9 mouse cellular contexts compared by ENCODE assay signal in the genomic region with DNA sequence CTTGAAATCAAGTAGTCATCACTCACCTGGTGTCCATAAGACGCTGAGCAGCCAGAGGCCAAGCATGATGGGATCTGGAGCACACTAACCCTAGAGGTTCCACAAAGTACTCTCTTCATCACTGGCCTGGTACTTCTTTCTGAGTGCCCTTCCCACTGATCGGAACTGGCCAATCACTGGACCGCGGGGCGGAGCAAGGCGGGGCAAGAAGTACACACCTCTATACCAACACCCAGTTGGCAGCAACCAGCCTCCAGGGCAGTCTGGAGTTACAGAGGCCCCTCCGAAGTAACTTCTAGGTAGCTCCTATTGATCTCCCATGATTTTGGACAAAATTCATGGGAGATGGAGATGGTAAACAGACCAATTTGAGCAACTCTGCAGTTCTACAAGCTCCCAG. TPM values are rescaled to one million over a fixed set of nuclear protein-coding genes. Genes with fewer than 3 reads are reported as not detected.
DNase-seq lines count a peak whose midpoint lies in the region; ATAC-seq and TF ChIP-seq lines count a peak whose summit lies in the region.
"Had no signal": no experiment of that assay in that cellular context is flagged by ENCODE, and none has a peak within 500 bp of the region (broad histone marks: within the 10 kb centered on the region; RNA-seq: fewer than 3 reads in every experiment).

A gene (minus strand): TSS at position 157 of the 400 bp plus-strand sequence.

- TF ChIP-seq CTCF in bone marrow macrophage, adult 2 months (IDR thresholded peaks at IDR 0.05; ENCODE audit: low read depth, low read length) = no peak

- H3K4me2 ChIP-seq in hindbrain, embryonic 14.5 days (replicated peaks) = no peak within 1 kb of the TSS
- H3K4me2 ChIP-seq in neural tube, embryonic 15.5 days = no peak within 1 kb of the TSS
- H3K4me2 ChIP-seq: heart, embryonic 15.5 days had no signal

- 31% methylated on average over 7 of the region's 7 CpGs for WGBS in hindbrain, embryonic 14.5 days
- WGBS in neural tube, embryonic 15.5 days = 30% methylated on average over 7 of the region's 7 CpGs

- peak; percentile 85 for ATAC-seq in megakaryocyte-erythroid progenitor cell, adult 5-6 weeks (replicated peaks; ENCODE audit: low FRiP score, low TSS enrichment, poor library complexity, severe bottlenecking)
- no peak for ATAC-seq in hindbrain, embryonic 14.5 days (ENCODE audit: low FRiP score)
- no peak for ATAC-seq in neural tube, embryonic 15.5 days (ENCODE audit: low FRiP score)

- H3K27me3 ChIP-seq in hindbrain, embryonic 14.5 days (ENCODE audit: control insufficient read depth, insufficient read depth, low read length) = no peaks in the 10 kb centered on the region
- no peaks in the 10 kb centered on the region for H3K27me3 ChIP-seq in neural tube, embryonic 15.5 days (replicated peaks)

- no peak within 1 kb of the TSS for H3K9ac ChIP-seq in hindbrain, embryonic 14.5 days
- H3K9ac ChIP-seq in neural tube, embryonic 15.5 days (replicated peaks) = no peak within 1 kb of the TSS
- H3K9ac ChIP-seq: heart, embryonic 15.5 days had no signal

- peak within 1 kb of the TSS; percentile 41 for H3K27ac ChIP-seq in bone marrow macrophage, adult 2 months (ENCODE audit: insufficient read depth, low read depth, low read length)
- no peak within 1 kb of the TSS for H3K27ac ChIP-seq in hindbrain, embryonic 14.5 days
- no peak within 1 kb of the TSS for H3K27ac ChIP-seq in neural tube, embryonic 15.5 days (replicated peaks)
- H3K27ac ChIP-seq: heart, embryonic 15.5 days had no signal

- no peaks in the 10 kb centered on the region for H3K9me3 ChIP-seq in hindbrain, embryonic 14.5 days (ENCODE audit: control insufficient read depth, low read length)
- H3K9me3 ChIP-seq in neural tube, embryonic 15.5 days (replicated peaks) = no peaks in the 10 kb centered on the region
- H3K9me3 ChIP-seq: heart, embryonic 15.5 days had no signal

- H3K4me3 ChIP-seq in bone marrow macrophage, adult 2 months (ENCODE audit: insufficient read depth, low read length) = peak within 1 kb of the TSS; percentile 50
- no peak within 1 kb of the TSS for H3K4me3 ChIP-seq in hindbrain, embryonic 14.5 days (replicated peaks; ENCODE audit: low read length)
- no peak within 1 kb of the TSS for H3K4me3 ChIP-seq in neural tube, embryonic 15.5 days (replicated peaks)
- H3K4me3 ChIP-seq: heart, embryonic 15.5 days had no signal

- peaks cover 25% of the 10 kb centered on the region for H3K36me3 ChIP-seq in hindbrain, embryonic 14.5 days (replicated peaks; ENCODE audit: control insufficient read depth, insufficient read depth)
- peaks cover 21% of the 10 kb centered on the region for H3K36me3 ChIP-seq in neural tube, embryonic 15.5 days

- TF ChIP-seq POLR2A in bone marrow macrophage, adult 2 months (IDR thresholded peaks at IDR 0.05; ENCODE audit: borderline replicate concordance, low read depth, low read length) = no peak

- H3K4me1 ChIP-seq in bone marrow macrophage, adult 2 months (ENCODE audit: control insufficient read depth, insufficient read depth, low read length) = peaks cover 37% of the 10 kb centered on the region
- no peaks in the 10 kb centered on the region for H3K4me1 ChIP-seq in hindbrain, embryonic 14.5 days (replicated peaks; ENCODE audit: control insufficient read depth, insufficient read depth, low read length)
- no peaks in the 10 kb centered on the region for H3K4me1 ChIP-seq in neural tube, embryonic 15.5 days
- H3K4me1 ChIP-seq: heart, embryonic 15.5 days had no signal

- peak; percentile 12 for DNase-seq in kidney, adult 18-20 months
- DNase-seq in kidney, adult 11 months = no peak
- peak; percentile 21 to 63 for DNase-seq in kidney, postnatal 25 days
- no peak for DNase-seq in heart, adult 8-10 months (ENCODE audit: low spot score)
- DNase-seq in hindbrain, embryonic 14.5 days (ENCODE audit: low spot score) = no peak

RNA-seq across cellular contexts. Expression of the gene that starts here (rescaled TPM):
- 240 and 334 TPM in 2 replicates for polyA plus RNA-seq in bone marrow macrophage, adult 2 months (2012; ENCODE audit: insufficient read depth, insufficient read length, missing spikeins)
- 1.5 and 4.5 TPM in 2 replicates for total RNA-seq in megakaryocyte-erythroid progenitor cell, adult 5-6 weeks (2014; fragmentation: Nextera tagmentation)
- 0.34 and 2.6 TPM in 2 replicates for total RNA-seq in megakaryocyte-erythroid progenitor cell, adult 5-6 weeks (2017)
- total RNA-seq in heart, adult 8-10 months (2022) = 1 to 10 TPM in 2 of 4 experiments, under 1 TPM in 2; 0.25 to 1.8 (median 0.95) TPM
- 2.7 and 2.9 TPM in 2 replicates for polyA plus RNA-seq in hindbrain, embryonic 14.5 days (2014; fragmentation: Nextera tagmentation; extraction: Ambion mirVana)
- 2.8 and 3.2 TPM in 2 replicates for polyA plus RNA-seq in neural tube, embryonic 15.5 days (2015; fragmentation: Nextera tagmentation; extraction: Ambion mirVana)

Comparison
In these comparisons a context has a peak if more than half of its experiments do, and no peak if none do; other contexts are left out.
1. RNA of the gene that starts here (polyA plus RNA-seq): 240 to 334 TPM in bone marrow macrophage, adult 2 months; 2.8 to 3.2 TPM in neural tube, embryonic 15.5 days and 2.7 to 2.9 TPM in hindbrain, embryonic 14.5 days; every median in the first group is over 10 times any median in the second.
2. DNase-seq: peak in kidney, adult 18-20 months (single experiment) and kidney, postnatal 25 days (2 of 2); none in kidney, adult 11 months (single experiment), heart, adult 8-10 months (single experiment) and hindbrain, embryonic 14.5 days (single experiment).